Mouse (Mus musculus) C2C12 (cell line): Measurements from ENCODE around the gene Pomt1. TPM values are rescaled to one million over a fixed set of nuclear protein-coding genes. Genes with fewer than 3 reads are reported as not detected.

ENCODE experiments used
- H3K27me3 ChIP-seq: one replicate; pipeline ENCODE4 v1.6.1; 2011; ENCODE audit not compliant: control insufficient read depth, insufficient read depth, insufficient read length
- H3K36me3 ChIP-seq: one replicate; pipeline ENCODE4 v1.6.1; 2011; ENCODE audit not compliant: control insufficient read depth, insufficient read depth
- H3K4me3 ChIP-seq: one replicate; pipeline ENCODE4 v1.5.1; 2011; ENCODE audit warnings: mild to moderate bottlenecking, control low read depth; ENCODE audit not compliant: poor library complexity, insufficient read depth, severe bottlenecking
- H3K79me2 ChIP-seq: one replicate; pipeline ENCODE4 v1.6.1; 2011; ENCODE audit not compliant: control insufficient read depth, insufficient read depth
- H3K79me3 ChIP-seq: one replicate; pipeline ENCODE4 v1.6.1; 2011; ENCODE audit warnings: low read depth, control low read depth
- H3ac ChIP-seq: one replicate; pipeline ENCODE3; 2011; ENCODE audit warnings: low read depth; ENCODE audit not compliant: control insufficient read depth, insufficient read length
- CEBPB ChIP-seq: IDR thresholded peaks from one replicate; pipeline ENCODE4 v1.6.1; 2011; ENCODE audit warnings: low read depth, mild to moderate bottlenecking, control low read depth, moderate library complexity
- CTCF ChIP-seq: IDR thresholded peaks from one replicate; pipeline ENCODE4 v1.5.1; 2011; ENCODE audit not compliant: control insufficient read depth, insufficient read depth, insufficient read length
- FOSL1 ChIP-seq: IDR thresholded peaks from one replicate; pipeline ENCODE4 v1.8.0; 2011; ENCODE audit warnings: mild to moderate bottlenecking, low read length; ENCODE audit not compliant: poor library complexity, insufficient read depth, severe bottlenecking
- MAX ChIP-seq: IDR thresholded peaks from one replicate; pipeline ENCODE4 v1.6.1; 2011; ENCODE audit warnings: mild to moderate bottlenecking, control low read depth
- MYOD1 ChIP-seq: IDR thresholded peaks from one replicate; pipeline ENCODE4 v1.6.1; 2011; ENCODE audit warnings: low read depth; ENCODE audit not compliant: control insufficient read depth, insufficient read length
- MYOG ChIP-seq: IDR thresholded peaks from one replicate; pipeline ENCODE4 v1.6.1; 2011; ENCODE audit not compliant: control insufficient read depth, insufficient read length; ENCODE audit errors: extremely low read depth
- USF1 ChIP-seq: IDR thresholded peaks from one replicate; pipeline ENCODE4 v1.6.1; 2011; ENCODE audit warnings: low read depth, mild to moderate bottlenecking, control low read depth, moderate library complexity
- long read RNA-seq, 2 experiments: library from polyadenylated mRNA; unstranded; transcript quantifications; one replicate each; pipeline ENCODE4 v2.0.0; 2019 to 2020
- polyA plus RNA-seq: library from polyadenylated mRNA; unstranded; fragments of >200 nt; fragmentation: generic; extraction: Trizol; gene quantifications from one replicate; pipeline ENCODE4 v1.2.1, GENCODE M21; 2012; ENCODE audit warnings: missing spikeins

The Pomt1 gene
- 12.9 TPM for polyA plus RNA-seq
- long read RNA-seq, experiment 1, transcript Pomt1-201 (20 exons, 2,918 nt) = major isoform, 11 of 13 reads
- long read RNA-seq, experiment 1, partial matches to known transcripts = 0 of 13 reads
- long read RNA-seq, experiment 1, other reads (novel, unspliced or antisense) = 2 of 13 reads
- long read RNA-seq, experiment 2, transcript Pomt1-201 (20 exons, 2,918 nt) = major isoform, 68 of 101 reads
- long read RNA-seq, experiment 2, partial matches to known transcripts = 8 of 101 reads
- long read RNA-seq, experiment 2, other reads (novel, unspliced or antisense) = 22 of 101 reads

- peaks cover 36% of the 10 kb centered on the region for H3K36me3 ChIP-seq
- TF ChIP-seq USF1 = no peak
- TF ChIP-seq FOSL1 = no peak
- no peak for TF ChIP-seq CEBPB
- peak; percentile 86 for TF ChIP-seq MAX
- peak within 1 kb of the TSS; percentile 90 for H3ac ChIP-seq
- H3K27me3 ChIP-seq = no peaks in the 10 kb centered on the region
- no peaks in the 10 kb centered on the region for H3K79me3 ChIP-seq
- H3K79me2 ChIP-seq = peaks cover 14% of the 10 kb centered on the region
- peak within 1 kb of the TSS; percentile 80 for H3K4me3 ChIP-seq
These were observed at the start of gene Pomt1 for GRCm38 (mm10) chr2:32235886-32236759. Gene Pomt1, plus strand, starts transcription at chr2:32236590.

- Histone ChIP-seq H3K36me3 (peaks cover 82% of the 10 kb centered on the region), H3K27me3 (no peaks in the 10 kb centered on the region), H3K79me3 (peaks cover 45% of the 10 kb centered on the region), H3K79me2 (peaks cover 77% of the 10 kb centered on the region), H3K4me3 (no peak overlapping the region), H3ac (no peak overlapping the region)
- no peak for TF ChIP-seq CEBPB
- no peak for TF ChIP-seq MAX
- no peak for TF ChIP-seq FOSL1
- no peak for TF ChIP-seq MYOD1
- no peak for TF ChIP-seq CTCF
- no peak for TF ChIP-seq USF1
- TF ChIP-seq MYOG = no peak
These were observed 49.3 kb upstream of the Pomt1 start for GRCm38 (mm10) chr2:32187019-32187551.

GRCm38 (mm10) chr2:32187649-32188048 lies 48.7 kb upstream of the Pomt1 start:
- Histone ChIP-seq H3K36me3 (peaks cover 88% of the 10 kb centered on the region), H3K27me3 (no peaks in the 10 kb centered on the region), H3K79me3 (peaks cover 43% of the 10 kb centered on the region), H3K4me3 (no peak overlapping the region), H3ac (no peak overlapping the region), H3K79me2 (peaks cover 71% of the 10 kb centered on the region)
- no peak for TF ChIP-seq MYOG

- H3K36me3 ChIP-seq = peaks cover 88% of the 10 kb centered on the region
These were observed 47.2 kb upstream of the Pomt1 start for GRCm38 (mm10) chr2:32189060-32189681.

GRCm38 (mm10) chr2:32190620-32191019 lies 45.8 kb upstream of the Pomt1 start:
- peaks cover 49% of the 10 kb centered on the region for H3K79me2 ChIP-seq
- no peaks in the 10 kb centered on the region for H3K27me3 ChIP-seq
- H3K79me3 ChIP-seq = peaks cover 30% of the 10 kb centered on the region
- peaks cover 89% of the 10 kb centered on the region for H3K36me3 ChIP-seq
- no peak overlapping the region for H3ac ChIP-seq
- no peak overlapping the region for H3K4me3 ChIP-seq
- TF ChIP-seq MAX (no peak), MYOG (no peak), FOSL1 (no peak), CTCF (no peak), CEBPB (no peak), MYOD1 (no peak), USF1 (no peak)

More at GRCm38 (mm10) chr2:32189060-32189681, 47.2 kb upstream of the Pomt1 start:
- Histone ChIP-seq H3K4me3 (no peak overlapping the region), H3K79me3 (peaks cover 34% of the 10 kb centered on the region), H3ac (no peak overlapping the region), H3K79me2 (peaks cover 56% of the 10 kb centered on the region), H3K27me3 (no peaks in the 10 kb centered on the region)
- no peak for TF ChIP-seq MYOD1
- TF ChIP-seq CTCF = no peak
- no peak for TF ChIP-seq CEBPB
- no peak for TF ChIP-seq MYOG
- no peak for TF ChIP-seq MAX
- TF ChIP-seq USF1 = no peak
- no peak for TF ChIP-seq FOSL1
